Mouse (Mus musculus) adipocyte (in vitro differentiated cells): Measurements from ENCODE around the gene Cdkal1.

Experiments used
- DNase-seq: peaks from one replicate; pipeline ENCODE4 v3.0.0-alpha.2; 2016; ENCODE audit warnings: low spot score

Gene Cdkal1

GRCm38 (mm10) chr13:29627438-29628124 is 227.9 kb downstream of the Cdkal1 start:
- DNase-seq, result peak; percentile 68

DNA sequence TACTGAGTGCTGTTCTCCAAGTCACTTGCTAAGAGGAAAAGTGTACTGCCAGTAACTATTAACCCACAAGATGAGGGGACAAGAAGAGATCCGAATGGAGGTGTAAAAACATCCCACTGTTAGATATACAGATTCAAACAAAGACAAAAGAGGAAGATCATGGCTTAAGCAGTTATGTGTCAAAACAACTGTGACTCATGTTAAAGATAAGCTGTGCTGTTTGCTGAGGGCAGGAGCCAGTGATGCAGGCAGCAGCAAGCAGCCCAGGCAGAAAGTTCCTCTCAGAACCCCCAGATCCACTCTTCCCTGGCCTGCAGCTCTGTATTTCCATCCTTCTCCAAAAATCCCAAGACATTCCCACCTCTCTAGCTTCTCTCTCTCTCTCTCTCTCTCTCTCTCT is 230.5 kb downstream of the Cdkal1 start:
- no peak for DNase-seq

- DNase-seq, result no peak
Observed at GRCm38 (mm10) chr13:29623636-29624239, 231.7 kb downstream of the Cdkal1 start.

GRCm38 (mm10) chr13:29621881-29622280 is 233.6 kb downstream of the Cdkal1 start:
- DNase-seq, result no peak

DNA sequence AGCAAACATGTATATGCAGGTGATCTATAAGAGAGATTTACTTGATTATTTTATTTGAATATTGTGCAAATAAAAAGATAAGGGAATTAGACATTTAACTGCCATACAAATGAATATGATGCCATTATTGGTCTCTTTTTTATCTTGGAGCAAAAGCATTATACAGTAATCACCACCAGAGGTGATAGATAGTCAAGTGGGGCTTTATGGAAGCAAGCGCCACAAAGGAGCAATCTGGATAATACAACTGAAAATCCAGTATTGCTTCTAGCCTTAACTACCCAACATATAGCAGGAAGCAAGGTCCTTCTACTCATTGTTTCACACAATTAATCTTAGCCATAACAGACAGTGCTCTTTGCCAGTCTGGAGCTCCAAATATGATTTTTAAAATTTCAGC is 234.1 kb downstream of the Cdkal1 start:
- no peak for DNase-seq

DNA sequence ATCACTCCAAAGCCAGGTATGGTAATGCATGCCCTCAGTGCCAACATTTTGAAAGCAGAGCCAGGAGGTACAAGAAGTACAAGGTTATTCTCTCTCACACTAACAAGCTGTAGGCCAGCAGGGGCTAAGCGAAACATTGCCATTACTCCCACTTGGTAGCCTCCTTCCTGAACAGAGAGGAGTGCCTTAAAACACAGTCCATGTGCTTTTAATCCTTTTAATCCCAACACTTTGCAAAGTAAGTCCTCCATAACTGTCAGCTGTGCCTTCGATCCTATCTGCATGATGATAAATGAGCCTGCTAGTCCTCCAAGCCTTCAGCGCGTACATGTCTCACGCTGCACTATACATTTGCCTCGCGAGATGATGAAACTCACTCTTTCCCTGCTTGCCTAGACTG is 234.6 kb downstream of the Cdkal1 start:
- no peak for DNase-seq

GRCm38 (mm10) chr13:29616654-29617171 is 238.8 kb downstream of the Cdkal1 start:
- DNase-seq, result no peak

- DNase-seq, result no peak
Observed at GRCm38 (mm10) chr13:29615987-29616386, 239.5 kb downstream of the Cdkal1 start.

- no peak for DNase-seq
Observed at GRCm38 (mm10) chr13:29615081-29615480, 240.4 kb downstream of the Cdkal1 start.

DNA sequence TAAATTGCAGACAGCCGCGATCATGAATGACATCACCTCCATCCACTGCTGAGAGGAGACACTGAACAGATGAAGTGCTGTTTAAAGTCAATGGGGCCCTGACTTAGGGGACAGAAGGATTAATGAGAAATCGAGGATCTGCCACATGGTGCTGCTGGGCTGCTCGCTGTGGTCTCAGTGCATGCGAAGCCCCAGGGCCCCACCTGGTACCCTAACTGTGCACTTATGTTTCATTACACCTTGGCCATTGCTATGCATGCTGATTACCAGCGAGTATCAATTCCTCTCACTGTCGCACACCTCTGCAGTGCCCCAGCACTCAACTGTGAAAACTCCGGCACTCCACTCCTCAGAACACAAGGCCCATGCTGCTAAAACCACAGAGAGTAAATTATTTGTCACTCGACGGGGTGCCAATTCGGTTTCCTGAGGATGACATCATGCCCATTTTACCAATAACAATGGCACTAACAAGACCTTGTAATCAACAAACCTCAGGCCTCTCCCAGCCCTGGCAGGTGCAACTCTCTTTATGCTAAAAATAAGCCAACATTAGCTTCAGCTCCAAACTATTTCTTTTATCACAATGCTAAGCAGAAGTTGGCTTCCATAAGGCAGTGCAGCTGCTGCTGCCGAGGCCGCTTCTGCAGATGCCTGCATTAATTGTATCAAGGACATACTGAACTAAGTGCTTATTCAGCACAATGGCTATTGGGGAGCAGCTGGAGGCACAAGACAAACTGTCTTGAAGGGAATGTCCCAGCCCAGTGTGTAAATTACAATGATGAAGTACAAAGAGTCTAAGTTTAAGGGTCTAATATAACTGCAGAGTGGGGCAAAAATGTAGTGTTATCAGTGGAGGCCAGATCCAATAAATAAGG is 245.2 kb downstream of the Cdkal1 start:
- DNase-seq, result no peak

- DNase-seq, result no peak
Observed at GRCm38 (mm10) chr13:29609441-29609840, 246.0 kb downstream of the Cdkal1 start.

DNA sequence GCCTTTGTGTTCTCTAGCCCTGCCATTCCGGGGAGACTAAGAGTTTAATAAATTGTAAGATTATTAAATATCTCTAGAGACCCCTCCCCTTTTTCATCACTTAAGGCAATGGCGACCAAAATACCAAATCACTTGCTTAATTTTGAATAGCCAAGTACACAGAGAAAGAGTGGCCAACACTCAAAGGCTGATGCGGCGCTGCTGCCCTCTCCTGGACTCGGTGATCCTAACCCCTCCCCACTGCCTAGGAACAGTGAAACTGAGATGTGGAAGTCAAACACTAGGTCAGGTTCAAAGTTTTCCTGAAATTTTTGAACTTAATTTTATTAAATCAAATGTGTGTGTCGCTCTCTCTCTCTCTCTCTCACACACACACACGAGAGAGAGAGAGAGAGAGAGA is 251.2 kb downstream of the Cdkal1 start:
- peak; percentile 86 for DNase-seq

DNA sequence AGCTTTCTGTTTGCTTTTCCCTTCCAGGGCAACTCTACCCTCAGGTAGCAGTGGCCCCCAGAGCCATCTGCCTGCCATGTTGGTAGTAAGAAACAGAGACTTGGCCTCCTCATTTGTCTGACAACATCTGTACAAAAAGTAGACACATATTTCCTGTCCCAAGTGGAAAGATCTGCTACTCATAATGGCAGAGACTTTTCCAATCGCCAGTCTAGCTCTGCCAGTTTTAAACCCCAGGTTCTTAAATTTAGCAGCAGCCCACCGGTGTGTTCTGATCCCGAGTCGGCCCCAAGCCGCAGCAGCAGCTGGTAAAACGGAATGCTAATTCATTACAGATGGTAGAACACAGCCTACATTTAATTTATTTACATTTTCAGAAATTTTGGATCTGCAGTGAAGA is 251.9 kb downstream of the Cdkal1 start:
- no peak for DNase-seq

DNA sequence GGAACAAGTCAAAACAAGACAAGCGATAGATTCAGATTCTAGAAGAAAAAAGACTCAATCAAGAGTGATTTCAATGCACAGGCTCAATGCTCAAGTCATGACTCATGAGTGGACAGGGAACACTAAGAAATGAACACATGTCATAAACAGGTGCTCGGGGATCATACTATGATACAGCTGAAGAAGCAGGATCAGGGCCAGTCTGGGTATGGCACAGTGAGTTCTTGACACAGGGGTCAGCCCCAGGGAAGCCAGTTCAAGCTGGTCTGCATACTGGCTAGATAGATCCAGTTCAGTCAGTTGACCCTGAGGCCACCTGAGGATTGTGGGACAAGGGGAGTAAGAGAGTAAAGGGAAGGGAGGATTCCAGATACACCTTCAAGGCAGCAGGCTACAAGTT is 254.4 kb downstream of the Cdkal1 start:
- no peak for DNase-seq

GRCm38 (mm10) chr13:29599646-29600045 is 255.8 kb downstream of the Cdkal1 start:
- DNase-seq, result peak; percentile 8

DNA sequence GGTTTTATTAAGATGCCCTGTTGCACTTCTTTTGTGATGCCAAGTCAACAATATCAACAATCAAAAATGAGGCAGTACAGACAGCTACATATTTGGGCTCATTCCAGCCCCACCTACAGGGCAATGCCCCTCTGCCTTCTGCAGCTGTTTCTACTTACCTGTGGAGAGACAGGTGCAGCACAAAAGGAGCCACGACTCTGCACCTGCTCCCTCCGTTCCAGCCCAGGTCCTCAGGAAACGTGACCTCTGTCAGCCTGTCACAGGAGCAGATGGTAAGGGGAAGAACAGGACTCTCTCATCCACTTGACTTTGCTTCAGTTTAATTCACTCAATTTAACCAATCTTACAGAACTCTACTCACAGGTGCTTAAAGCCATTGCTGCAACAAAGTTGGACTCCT is 258.7 kb downstream of the Cdkal1 start:
- DNase-seq, result no peak

- DNase-seq, result no peak
Observed at GRCm38 (mm10) chr13:29593096-29593495, 262.4 kb downstream of the Cdkal1 start.

DNA sequence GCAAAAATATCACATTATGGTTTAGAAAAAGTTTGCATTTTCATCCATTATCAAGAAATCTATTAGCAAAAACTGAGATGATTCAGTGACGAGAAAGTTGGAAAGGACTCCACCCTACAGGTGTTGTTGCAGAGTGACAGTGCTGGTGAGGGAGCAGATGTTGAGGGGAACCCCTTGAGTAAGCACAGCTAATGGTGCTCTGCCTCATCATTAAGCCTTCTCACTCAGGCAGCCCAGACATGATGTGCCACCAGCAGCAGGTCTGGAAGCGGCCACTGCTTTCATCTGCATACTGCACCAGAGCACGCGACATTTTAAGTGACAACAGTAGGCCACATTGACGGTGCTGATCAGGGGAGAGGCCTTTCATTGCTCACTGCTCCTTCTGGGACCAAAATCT is 264.8 kb downstream of the Cdkal1 start:
- no peak for DNase-seq

DNA sequence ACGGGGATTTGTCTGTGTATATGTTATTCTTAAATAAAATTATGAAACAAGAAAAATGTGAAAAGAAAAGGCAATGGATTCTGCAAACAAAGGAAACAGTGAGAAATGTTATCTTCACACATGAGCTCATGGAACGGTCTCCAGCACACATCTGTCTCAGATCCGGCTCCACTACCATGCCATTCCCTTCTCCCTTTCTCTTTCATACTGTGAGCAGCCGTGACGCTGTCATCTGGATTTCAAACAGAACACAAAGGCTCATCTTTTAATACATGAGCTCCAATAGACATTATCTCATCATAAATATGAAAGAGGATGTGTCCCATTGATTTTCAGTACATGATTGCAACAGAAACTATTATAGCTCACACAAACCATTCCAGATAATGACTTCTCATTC is 265.3 kb downstream of the Cdkal1 start:
- no peak for DNase-seq

GRCm38 (mm10) chr13:29588693-29589092 is 266.8 kb downstream of the Cdkal1 start:
- DNase-seq, result no peak

- DNase-seq, result peak; percentile 61
Observed at GRCm38 (mm10) chr13:29581762-29582700, 273.4 kb downstream of the Cdkal1 start.

DNA sequence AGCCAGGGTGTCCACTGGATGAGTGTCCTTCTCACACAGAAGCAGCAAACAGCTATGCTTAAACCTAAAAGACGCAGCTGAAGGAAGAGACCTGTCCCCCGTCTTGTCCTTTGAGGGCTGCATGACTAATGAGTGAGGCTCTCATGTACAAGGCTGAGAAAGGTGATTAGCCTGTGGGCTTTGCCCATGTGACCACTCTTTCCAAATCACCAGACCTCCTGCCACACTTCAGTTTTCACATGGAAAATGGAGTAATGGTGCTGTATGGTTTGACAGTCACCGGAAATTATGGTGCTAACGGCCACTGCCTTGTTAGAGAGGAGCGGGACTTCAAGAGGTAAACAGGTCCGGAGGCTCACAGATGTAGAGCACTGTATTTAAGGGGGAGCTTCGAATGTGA is 274.7 kb downstream of the Cdkal1 start:
- no peak for DNase-seq
